Mouse (Mus musculus) embryonic facial prominence, embryonic 12.5 days (tissue): ENCODE results near the gene Lrr1. TPM values are rescaled to one million over a fixed set of nuclear protein-coding genes. Genes with fewer than 3 reads are reported as not detected.
"Not testable (repeated sequence)": the region's sequence is repeated elsewhere in the genome, so short reads cannot be mapped to it uniquely, and the experiment has no call there.

Experiments
- ATAC-seq: fragments of 200-750 bp; cut with Nextera tagmentation; 2 replicates; pipeline ENCODE4 v1.8.0; 2017; ENCODE audit not compliant: insufficient number of reproducible peaks, insufficient read depth, low FRiP score, low TSS enrichment
- H3K27ac ChIP-seq: fragments of 300-500 bp; sonication (generic); 2 replicates; pipeline ENCODE4 v1.5.1; 2016; ENCODE audit warnings: mild to moderate bottlenecking
- H3K27me3 ChIP-seq: fragments of 300-500 bp; sonication (generic); 2 replicates; pipeline ENCODE4 v1.6.1; 2016; ENCODE audit warnings: mild to moderate bottlenecking, moderate library complexity
- H3K36me3 ChIP-seq: fragments of 300-500 bp; sonication (generic); 2 replicates; pipeline ENCODE4 v1.6.1; 2016; ENCODE audit warnings: mild to moderate bottlenecking
- H3K4me1 ChIP-seq: fragments of 300-500 bp; sonication (generic); 2 replicates; pipeline ENCODE4 v1.6.1; 2016
- H3K4me2 ChIP-seq: fragments of 300-500 bp; sonication (generic); replicated peaks from 2 replicates; pipeline ENCODE4 v1.6.1; 2016; ENCODE audit warnings: mild to moderate bottlenecking, moderate library complexity
- H3K4me3 ChIP-seq: fragments of 300-500 bp; sonication (generic); 2 replicates; pipeline ENCODE4 v1.5.1; 2016; ENCODE audit warnings: mild to moderate bottlenecking
- H3K9ac ChIP-seq: fragments of 300-500 bp; sonication (generic); 2 replicates; pipeline ENCODE4 v1.6.1; 2016; ENCODE audit warnings: mild to moderate bottlenecking, moderate library complexity
- H3K9me3 ChIP-seq: fragments of 300-500 bp; sonication (generic); 2 replicates; pipeline ENCODE4 v1.6.1; 2016; ENCODE audit warnings: mild to moderate bottlenecking, moderate library complexity
- WGBS: fragments of 180-500 bp; shearing (Covaris S2); methylation state at CpG from one replicate; pipeline ENCODE4 v1.1.7; 2016; 5-methylcytosine and 5-hydroxymethylcytosine counted together
- polyA plus RNA-seq: library from polyadenylated mRNA; unstranded; fragments of >200 nt; fragmentation: Nextera tagmentation; extraction: Ambion mirVana; gene quantifications from 2 replicates; pipeline ENCODE4 v1.2.1, GENCODE M21; 2016

The Lrr1 gene
- polyA plus RNA-seq, 1 experiment from 2014 or later = 23.6 TPM

DNA sequence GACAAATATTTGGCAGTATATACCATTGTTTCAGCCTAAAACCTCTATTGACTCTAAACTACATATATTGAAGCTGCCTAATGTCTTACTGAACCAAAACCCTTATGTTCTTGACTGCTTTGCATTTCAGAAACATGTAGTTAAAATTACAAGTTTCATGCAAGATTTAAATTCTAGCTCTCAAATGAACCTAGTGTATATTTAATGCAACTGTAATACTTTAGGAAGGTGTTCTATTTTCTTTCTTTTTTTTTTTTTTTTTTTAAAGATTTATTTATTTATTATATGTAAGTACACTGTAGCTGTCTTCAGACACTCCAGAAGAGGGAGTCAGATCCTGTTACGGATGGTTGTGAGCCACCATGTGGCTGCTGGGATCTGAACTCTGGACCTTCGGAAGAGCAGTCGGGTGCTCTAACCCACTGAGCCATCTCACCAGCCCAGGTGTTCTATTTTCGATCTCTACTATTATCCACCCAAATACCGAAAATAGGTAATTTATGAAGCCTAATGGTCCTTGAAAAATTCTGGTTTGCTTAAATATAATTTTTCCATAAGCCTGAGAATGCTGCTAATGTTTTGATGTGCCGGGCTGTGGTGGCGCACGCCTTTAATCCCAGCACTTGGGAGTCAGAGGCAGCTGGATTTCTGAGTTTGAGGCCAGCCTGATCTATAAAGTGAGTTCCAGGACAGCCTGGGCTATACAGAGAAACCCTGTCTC lies 1.6 kb upstream of the Lrr1 start:
- not testable (repeated sequence) for H3K36me3 ChIP-seq, H3K9me3 ChIP-seq, H3K27ac ChIP-seq, ATAC-seq, H3K27me3 ChIP-seq, H3K4me2 ChIP-seq, H3K9ac ChIP-seq, H3K4me1 ChIP-seq, H3K4me3 ChIP-seq
- 65% methylated on average over 8 of the region's 8 CpGs for WGBS

GRCm38 (mm10) chr12:69167656-69168460 lies 756 bp upstream of the Lrr1 start:
- ATAC-seq = peak; percentile 22; the same call in 1 of the 2 replicates
- 9% methylated on average over 18 of the region's 18 CpGs for WGBS

DNA sequence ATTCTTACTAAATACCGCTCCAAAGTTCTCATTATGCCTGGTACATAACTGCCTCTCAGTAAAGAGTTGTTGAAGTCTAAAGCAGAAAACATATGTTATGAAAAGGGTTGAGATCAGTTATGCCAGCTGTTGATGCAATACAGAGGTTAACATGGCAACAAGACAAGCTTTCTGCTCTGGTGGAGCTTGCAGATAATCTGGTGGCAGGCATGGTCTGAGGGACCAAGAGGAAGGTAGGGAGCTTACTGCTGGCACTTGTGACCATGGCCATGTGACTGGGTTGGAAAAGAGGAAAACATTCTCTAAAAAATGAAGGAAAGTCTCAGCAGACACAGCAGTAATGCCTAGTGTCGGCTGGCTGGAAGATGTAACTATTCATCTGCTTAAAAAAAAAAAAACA lies 2.7 kb downstream of the Lrr1 start:
- no peaks in the 10 kb centered on the region for H3K9me3 ChIP-seq
- no peaks in the 10 kb centered on the region for H3K27me3 ChIP-seq
- WGBS = 92% methylated on average over 2 of the region's 2 CpGs
- no peak for ATAC-seq
- H3K36me3 ChIP-seq = peaks cover 31% of the 10 kb centered on the region
- 0 out of 2 replicates have a peak, but pooled peaks cover 5% of the 10 kb centered on the region for H3K4me1 ChIP-seq
- H3K27ac ChIP-seq = no peak overlapping the region
- H3K4me3 ChIP-seq = no peak overlapping the region
- H3K9ac ChIP-seq = no peak overlapping the region
- no peak overlapping the region for H3K4me2 ChIP-seq

More at GRCm38 (mm10) chr12:69167656-69168460, 756 bp upstream of the Lrr1 start:
- peak overlapping the region; percentile 65 for H3K9ac ChIP-seq
- no peaks in the 10 kb centered on the region for H3K9me3 ChIP-seq
- H3K4me2 ChIP-seq = peak overlapping the region; percentile 77
- H3K36me3 ChIP-seq = 0 out of 2 replicates have a peak, but pooled peaks cover 3% of the 10 kb centered on the region
- H3K4me1 ChIP-seq = 0 out of 2 replicates have a peak, but pooled peaks cover 5% of the 10 kb centered on the region
- H3K4me3 ChIP-seq = peak overlapping the region; percentile 75
- peak overlapping the region; percentile 51; the same call in 1 of the 2 replicates for H3K27ac ChIP-seq
- no peaks in the 10 kb centered on the region for H3K27me3 ChIP-seq

GRCm38 (mm10) chr12:69175975-69176374 lies 7.4 kb downstream of the Lrr1 start:
- no peak overlapping the region for H3K4me2 ChIP-seq
- H3K4me3 ChIP-seq = no peak overlapping the region
- ATAC-seq = no peak
- peaks cover 33% of the 10 kb centered on the region for H3K36me3 ChIP-seq
- WGBS = 96% methylated on average over 3 of the region's 3 CpGs
- no peak overlapping the region for H3K27ac ChIP-seq
- no peaks in the 10 kb centered on the region for H3K9me3 ChIP-seq
- no peaks in the 10 kb centered on the region for H3K27me3 ChIP-seq
- H3K4me1 ChIP-seq = no peaks in the 10 kb centered on the region
- no peak overlapping the region for H3K9ac ChIP-seq

- Histone ChIP-seq H3K4me3 (no peak overlapping the region), H3K4me1 (no peaks in the 10 kb centered on the region), H3K27me3 (no peaks in the 10 kb centered on the region), H3K4me2 (no peak overlapping the region), H3K27ac (no peak overlapping the region), H3K9ac (no peak overlapping the region), H3K9me3 (no peaks in the 10 kb centered on the region), H3K36me3 (peaks cover 41% of the 10 kb centered on the region)
- WGBS = 79% methylated on average over 3 of the region's 3 CpGs
- no peak for ATAC-seq
Observed at GRCm38 (mm10) chr12:69177526-69177925, 8.9 kb downstream of the Lrr1 start.

- ATAC-seq = no peak
- H3K27ac ChIP-seq = no peak overlapping the region
- H3K9ac ChIP-seq = no peak overlapping the region
- WGBS = 59% methylated on average over 8 of the region's 12 CpGs
- H3K4me2 ChIP-seq = no peak overlapping the region
- H3K36me3 ChIP-seq = peaks cover 30% of the 10 kb centered on the region
- no peak overlapping the region for H3K4me3 ChIP-seq
- H3K27me3 ChIP-seq = no peaks in the 10 kb centered on the region
- H3K9me3 ChIP-seq = no peaks in the 10 kb centered on the region
- no peaks in the 10 kb centered on the region for H3K4me1 ChIP-seq
Observed at GRCm38 (mm10) chr12:69179371-69179770, 10.8 kb downstream of the Lrr1 start.

DNA sequence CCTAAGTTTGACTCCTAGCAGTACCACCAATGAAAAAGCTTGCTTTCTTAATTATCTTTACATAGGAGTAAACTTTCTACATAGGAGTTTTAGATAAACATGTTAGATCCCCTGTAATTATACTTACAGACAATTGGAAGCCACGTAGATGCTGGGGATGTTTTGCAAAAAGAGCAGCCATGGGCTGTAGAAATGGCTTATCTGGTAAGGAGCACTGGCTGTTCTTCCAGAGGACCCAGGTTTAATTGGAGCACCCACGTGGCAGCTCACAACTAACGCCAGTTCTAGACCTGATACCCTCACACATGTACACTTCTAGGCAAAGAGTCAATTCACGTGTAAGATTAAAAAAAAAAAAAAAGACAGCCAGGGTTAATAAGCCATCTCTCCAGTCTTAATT lies 13.2 kb downstream of the Lrr1 start:
- Histone ChIP-seq H3K9ac (no peak overlapping the region), H3K4me1 (peaks cover 12% of the 10 kb centered on the region), H3K9me3 (no peaks in the 10 kb centered on the region), H3K27ac (no peak overlapping the region), H3K27me3 (no peaks in the 10 kb centered on the region), H3K4me2 (no peak overlapping the region), H3K36me3 (peaks cover 14% of the 10 kb centered on the region), H3K4me3 (no peak overlapping the region)
- ATAC-seq = no peak
- WGBS = 87% methylated on average over 4 of the region's 4 CpGs

DNA sequence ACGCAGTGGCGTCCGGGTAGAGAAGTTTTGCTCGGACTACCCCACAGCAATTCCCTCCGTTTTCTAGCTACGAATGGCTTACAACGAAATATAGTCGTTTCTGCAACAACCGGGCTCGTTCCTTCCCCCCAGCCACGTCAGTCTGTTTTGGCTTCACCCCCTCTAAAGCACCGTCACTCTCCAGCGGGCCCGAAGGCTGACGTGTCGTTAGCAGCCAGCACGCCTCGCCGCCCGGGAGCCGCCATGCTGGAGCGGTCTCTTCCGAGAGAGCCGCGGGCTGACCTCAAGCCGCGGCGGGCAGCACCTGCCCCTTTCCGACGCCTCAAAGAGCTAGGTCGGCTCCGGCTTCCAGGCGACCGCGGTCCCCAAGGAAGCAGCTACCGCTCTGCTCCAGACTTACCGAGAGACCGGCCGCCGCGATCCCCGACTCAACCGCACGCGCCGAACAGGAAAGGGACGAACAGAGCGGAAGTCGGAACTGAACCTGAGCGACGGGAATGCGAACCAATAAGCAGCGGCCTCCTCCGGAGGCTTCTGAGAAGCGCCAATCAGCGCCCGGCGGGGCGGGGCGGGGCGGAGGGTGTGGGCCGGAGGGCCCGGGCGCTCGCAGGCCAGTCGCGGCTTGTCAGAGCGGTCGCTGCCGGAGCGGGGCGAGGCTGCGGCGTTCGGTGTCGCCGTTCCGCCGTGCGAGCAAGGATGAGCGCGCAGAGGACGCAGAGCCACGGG lies 15.1 kb downstream of the Lrr1 start, which contains the start of the genes Rpl36al and Mgat2:
Gene Rpl36al, minus strand, starts transcription at position 501 of the 726 bp plus-strand sequence.
Gene Mgat2, plus strand, starts transcription at position 575 of the 726 bp plus-strand sequence.
- peak; percentile 99 for ATAC-seq
- H3K4me3 ChIP-seq = peak within 1 kb of the TSS; percentile 91
- peak within 1 kb of the TSS; percentile 89 for H3K9ac ChIP-seq
- peaks cover 18% of the 10 kb centered on the region for H3K4me1 ChIP-seq
- H3K9me3 ChIP-seq = no peaks in the 10 kb centered on the region
- peak within 1 kb of the TSS; percentile 89 for H3K27ac ChIP-seq
- under 1% methylated on average over 84 of the region's 84 CpGs for WGBS
- H3K27me3 ChIP-seq = no peaks in the 10 kb centered on the region
- H3K36me3 ChIP-seq = peaks cover 19% of the 10 kb centered on the region
- H3K4me2 ChIP-seq = peak within 1 kb of the TSS; percentile 89

GRCm38 (mm10) chr12:69184342-69185295 lies 16.0 kb downstream of the Lrr1 start:
- ATAC-seq = peak; percentile 43; the same call in 1 of the 2 replicates
- peak overlapping the region; percentile 89 for H3K27ac ChIP-seq
- peaks cover 18% of the 10 kb centered on the region for H3K4me1 ChIP-seq
- peak overlapping the region; percentile 89 for H3K4me2 ChIP-seq
- peak overlapping the region; percentile 89 for H3K9ac ChIP-seq
- H3K4me3 ChIP-seq = peak overlapping the region; percentile 91
- peaks cover 22% of the 10 kb centered on the region; the same call in 1 of the 2 replicates for H3K36me3 ChIP-seq
- H3K27me3 ChIP-seq = no peaks in the 10 kb centered on the region
- 2% methylated on average over 85 of the region's 86 CpGs for WGBS
- no peaks in the 10 kb centered on the region for H3K9me3 ChIP-seq

DNA sequence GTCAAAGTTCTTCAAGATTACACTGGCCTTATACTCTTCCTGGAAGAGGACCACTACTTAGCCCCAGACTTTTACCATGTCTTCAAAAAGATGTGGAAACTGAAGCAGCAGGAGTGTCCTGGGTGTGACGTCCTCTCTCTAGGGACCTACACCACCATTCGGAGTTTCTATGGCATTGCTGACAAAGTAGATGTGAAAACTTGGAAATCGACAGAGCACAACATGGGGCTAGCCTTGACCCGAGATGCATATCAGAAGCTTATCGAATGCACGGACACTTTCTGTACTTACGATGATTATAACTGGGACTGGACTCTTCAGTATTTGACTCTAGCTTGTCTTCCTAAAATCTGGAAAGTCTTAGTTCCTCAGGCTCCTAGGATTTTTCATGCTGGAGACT lies 16.8 kb downstream of the Lrr1 start:
- peak overlapping the region; percentile 89 for H3K9ac ChIP-seq
- H3K27me3 ChIP-seq = no peaks in the 10 kb centered on the region
- peak overlapping the region; percentile 91 for H3K4me3 ChIP-seq
- H3K9me3 ChIP-seq = no peaks in the 10 kb centered on the region
- WGBS = 77% methylated on average over 7 of the region's 7 CpGs
- ATAC-seq = no peak
- peaks cover 18% of the 10 kb centered on the region for H3K4me1 ChIP-seq
- peaks cover 29% of the 10 kb centered on the region for H3K36me3 ChIP-seq
- H3K27ac ChIP-seq = no peak overlapping the region
- H3K4me2 ChIP-seq = peak overlapping the region; percentile 89
